Mouse (Mus musculus) heart, adult 2 months (tissue): Measurements from ENCODE around the gene Myadm. TPM values are rescaled to one million over a fixed set of nuclear protein-coding genes. Genes with fewer than 3 reads are reported as not detected.
A peak's percentile ranks its signal among the peaks of the same experiment; 100 is the strongest.

ENCODE experiments used
- DNase-seq, 2 experiments: peaks; one replicate each; pipeline ENCODE4 v3.0.0; 2021
- H3K27ac ChIP-seq: fragments of 200-600 bp; 2 replicates; pipeline ENCODE4 v1.8.1; 2022
- H3K27me3 ChIP-seq: fragments of 200-500 bp; 2 replicates; pipeline ENCODE4 v1.6.1; 2012; ENCODE audit warnings: mild to moderate bottlenecking, low read length, inconsistent platforms, mixed read lengths; ENCODE audit not compliant: control insufficient read depth, insufficient read depth
- H3K36me3 ChIP-seq: fragments of 200-500 bp; 2 replicates; pipeline ENCODE4 v1.6.1; 2012; ENCODE audit warnings: low read length, inconsistent platforms; ENCODE audit not compliant: control insufficient read depth, insufficient read depth
- H3K4me1 ChIP-seq: fragments of 200-500 bp; 2 replicates; pipeline ENCODE4 v1.6.1; 2011; ENCODE audit warnings: low read length; ENCODE audit not compliant: control insufficient read depth, insufficient read depth
- H3K4me3 ChIP-seq: fragments of 200-600 bp; 2 replicates; pipeline ENCODE4 v1.8.1; 2022
- H3K79me2 ChIP-seq: fragments of 200-500 bp; replicated peaks from 2 replicates; pipeline ENCODE4 v1.6.1; 2012; ENCODE audit warnings: mild to moderate bottlenecking, inconsistent platforms, low read length, moderate library complexity, mixed read lengths; ENCODE audit not compliant: control insufficient read depth, insufficient read depth
- H3K9ac ChIP-seq: fragments of 200-500 bp; 2 replicates; pipeline ENCODE4 v1.6.1; 2012; ENCODE audit warnings: low read depth, mild to moderate bottlenecking, control low read depth, inconsistent platforms, low read length, mixed read lengths
- CTCF ChIP-seq: fragments of 200-600 bp; IDR thresholded peaks from 2 replicates; pipeline ENCODE4 v1.8.1; 2022; ENCODE audit warnings: antibody characterized with exemption, mild to moderate bottlenecking, moderate library complexity
- EP300 ChIP-seq: fragments of 200-500 bp; IDR thresholded peaks from 2 replicates; pipeline ENCODE4 v1.6.1; 2011; ENCODE audit warnings: low read depth, low read length, control low read depth; ENCODE audit not compliant: insufficient read depth
- POLR2A ChIP-seq: fragments of 200-500 bp; IDR thresholded peaks from 2 replicates; pipeline ENCODE4 v1.6.1; 2011; ENCODE audit warnings: mild to moderate bottlenecking, low read depth, low read length, control low read depth; ENCODE audit not compliant: insufficient read depth
- WGBS: fragments of 180-500 bp; shearing (Covaris S2); methylation state at CpG from one replicate; pipeline ENCODE4 v1.1.7; 2018; 5-methylcytosine and 5-hydroxymethylcytosine counted together
- intact Hi-C: fragments of 180-260 bp; cut with DNase I; formaldehyde crosslinking; loops from one replicate; pipeline ENCODE4 v1.15.1; 2025
- polyA plus RNA-seq: library from polyadenylated mRNA; depleted of rRNA; stranded (reverse); fragments of >200 nt; gene quantifications from 2 replicates; pipeline ENCODE4 v1.2.3, GENCODE M21; 2012
- total RNA-seq, 2 experiments: library from RNA; stranded (reverse); gene quantifications; 2 replicates each; pipeline ENCODE4 v1.2.3; 2021

Gene Myadm
- total and polyA plus RNA-seq, 3 experiments: 131 to 397 (median 139) TPM

GRCm38 (mm10) chr7:3320856-3321255 lies 32.0 kb downstream of the Myadm start:
- no peak overlapping the region for H3K4me3 ChIP-seq
- H3K36me3 ChIP-seq: no peaks in the 10 kb centered on the region
- H3K27ac ChIP-seq: no peak overlapping the region
- intact Hi-C loops: no loop called here
- no peaks in the 10 kb centered on the region for H3K27me3 ChIP-seq
- H3K4me1 ChIP-seq: no peaks in the 10 kb centered on the region
- TF ChIP-seq EP300: no peak
- TF ChIP-seq CTCF: no peak
- TF ChIP-seq POLR2A: no peak
- H3K79me2 ChIP-seq: no peaks in the 10 kb centered on the region
- DNase-seq: no peak
- 62% methylated on average over 3 of the region's 3 CpGs for WGBS
- H3K9ac ChIP-seq: no peak overlapping the region

- Histone ChIP-seq H3K27me3 (no peaks in the 10 kb centered on the region), H3K4me1 (no peaks in the 10 kb centered on the region), H3K9ac (no peak overlapping the region), H3K27ac (no peak overlapping the region), H3K4me3 (no peak overlapping the region), H3K36me3 (no peaks in the 10 kb centered on the region), H3K79me2 (no peaks in the 10 kb centered on the region)
- intact Hi-C loops: no loop called here
- TF ChIP-seq EP300 (no peak), POLR2A (no peak), CTCF (no peak)
- DNase-seq: no peak
- 95% methylated on average over 1 of the region's 1 CpGs for WGBS
These were observed 34.9 kb downstream of the Myadm start for GRCm38 (mm10) chr7:3323826-3324225.

- Histone ChIP-seq H3K36me3 (no peaks in the 10 kb centered on the region), H3K27me3 (0 out of 2 replicates have a peak, but pooled peaks cover 3% of the 10 kb centered on the region), H3K9ac (no peak overlapping the region), H3K79me2 (no peaks in the 10 kb centered on the region), H3K4me1 (no peaks in the 10 kb centered on the region), H3K4me3 (no peak overlapping the region), H3K27ac (no peak overlapping the region)
- no peak for TF ChIP-seq EP300
- no peak for TF ChIP-seq CTCF
- TF ChIP-seq POLR2A: no peak
- 56% methylated on average over 4 of the region's 4 CpGs for WGBS
- intact Hi-C loops: loop anchor here (5.0 kb wide), 1 partner anchor 66 kb away; no protein-coding TSS in a partner anchor
- no peak for DNase-seq
These were observed 39.1 kb downstream of the Myadm start for GRCm38 (mm10) chr7:3327961-3328360.

- peak; percentile 76 to 86 for DNase-seq
- no peak overlapping the region for H3K9ac ChIP-seq
- no peak overlapping the region for H3K27ac ChIP-seq
- H3K27me3 ChIP-seq: peaks cover 4% of the 10 kb centered on the region; the same call in 1 of the 2 replicates
- no peaks in the 10 kb centered on the region for H3K4me1 ChIP-seq
- H3K4me3 ChIP-seq: no peak overlapping the region
- no peaks in the 10 kb centered on the region for H3K79me2 ChIP-seq
- intact Hi-C loops: loop anchor here (1.0 to 5.0 kb wide), 2 partner anchors 68 to 118 kb away; no protein-coding TSS in a partner anchor
- no peaks in the 10 kb centered on the region for H3K36me3 ChIP-seq
- TF ChIP-seq POLR2A (no peak), EP300 (no peak), CTCF (no peak; the same call in 1 of the 2 replicates)
- WGBS: 25% methylated on average over 31 of the region's 31 CpGs
These were observed 41.1 kb downstream of the Myadm start for GRCm38 (mm10) chr7:3329776-3330546.

- 55% methylated on average over 6 of the region's 6 CpGs for WGBS
- peaks cover 4% of the 10 kb centered on the region; the same call in 1 of the 2 replicates for H3K27me3 ChIP-seq
These were observed 42.3 kb downstream of the Myadm start for GRCm38 (mm10) chr7:3331171-3331570.

GRCm38 (mm10) chr7:3331581-3332223 lies 42.8 kb downstream of the Myadm start:
- intact Hi-C loops: no loop called here
- TF ChIP-seq POLR2A: no peak
- TF ChIP-seq CTCF: no peak
- TF ChIP-seq EP300: no peak
- Histone ChIP-seq H3K4me3 (peak overlapping the region; percentile 23), H3K27me3 (peaks cover 6% of the 10 kb centered on the region; the same call in 1 of the 2 replicates), H3K79me2 (no peaks in the 10 kb centered on the region), H3K9ac (peak overlapping the region; percentile 64), H3K4me1 (no peaks in the 10 kb centered on the region), H3K36me3 (no peaks in the 10 kb centered on the region), H3K27ac (no peak overlapping the region)
- 2% methylated on average over 27 of the region's 27 CpGs for WGBS
- peak; percentile 73 to 76 for DNase-seq

More at GRCm38 (mm10) chr7:3331171-3331570, 42.3 kb downstream of the Myadm start:
- Histone ChIP-seq H3K9ac (no peak overlapping the region), H3K36me3 (no peaks in the 10 kb centered on the region), H3K4me1 (no peaks in the 10 kb centered on the region), H3K4me3 (no peak overlapping the region), H3K79me2 (no peaks in the 10 kb centered on the region), H3K27ac (no peak overlapping the region)
- TF ChIP-seq POLR2A (no peak), EP300 (no peak)
- intact Hi-C loops: no loop called here
- no peak for DNase-seq
